Mouse (Mus musculus) erythroblast, embryonic 14.5 days (primary cell): ENCODE results near the gene Kmo.

ENCODE experiments used
- GATA1 ChIP-seq: IDR thresholded peaks from 2 replicates; pipeline ENCODE4 v1.6.1; 2012; ENCODE audit warnings: low read length, inconsistent platforms, mixed read lengths
- TAL1 ChIP-seq: IDR thresholded peaks from 3 replicates; pipeline ENCODE4 v1.6.1; 2012; ENCODE audit warnings: low read length, inconsistent platforms, mixed read lengths

DNA sequence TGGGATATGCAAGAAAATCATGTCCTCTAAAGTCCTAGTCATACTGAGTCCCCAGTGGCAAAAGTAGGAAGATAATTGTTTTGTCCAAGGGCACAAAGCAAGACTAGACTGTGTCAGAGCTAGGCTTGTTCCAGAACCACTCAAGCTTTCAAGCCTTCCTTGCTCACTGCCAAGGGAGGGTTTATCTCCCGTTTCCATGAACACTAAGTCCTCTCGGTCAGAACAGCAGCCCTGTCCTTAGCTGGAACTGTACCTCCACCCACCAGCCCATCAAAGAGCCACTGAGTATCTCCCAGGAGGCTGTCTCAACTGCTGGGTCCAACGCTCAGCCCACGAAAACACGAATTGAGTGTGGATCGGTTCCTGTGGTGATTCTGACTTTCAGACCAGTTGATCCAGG lies 54.9 kb downstream of the Kmo start:
- TF ChIP-seq TAL1 (no peak), GATA1 (no peak)
